Mouse (Mus musculus): ENCODE measurements around the gene Sugct.

DNA sequence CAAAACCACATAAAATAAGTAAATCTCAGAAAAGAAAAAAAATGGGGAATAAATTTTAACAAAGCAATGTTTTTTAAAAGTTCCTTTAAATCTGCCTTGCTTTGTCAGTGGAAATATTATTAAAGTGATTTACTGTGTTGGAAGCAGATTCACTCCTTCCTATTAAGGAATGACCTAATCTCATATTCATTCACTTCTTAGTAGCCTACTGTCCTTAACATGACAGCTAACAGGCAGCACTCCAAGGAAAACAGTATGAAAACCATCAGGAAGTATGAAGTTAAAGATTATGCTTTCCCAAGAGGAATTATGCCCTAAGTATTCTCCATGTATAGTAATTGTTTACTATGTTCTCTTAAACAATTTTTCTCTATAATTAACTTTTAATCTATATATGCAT, 4.7 kb downstream of the Sugct start:
- TF ChIP-seq POLR2A (IDR thresholded peaks at IDR 0.05; ENCODE audit: extremely low read depth, insufficient read depth, low read length) (no peak), CTCF (IDR thresholded peaks at IDR 0.05; ENCODE audit: low read depth, low read length) (no peak)
